Mouse (Mus musculus): ENCODE measurements around the gene Atp5c1.

The Atp5c1 gene

DNA sequence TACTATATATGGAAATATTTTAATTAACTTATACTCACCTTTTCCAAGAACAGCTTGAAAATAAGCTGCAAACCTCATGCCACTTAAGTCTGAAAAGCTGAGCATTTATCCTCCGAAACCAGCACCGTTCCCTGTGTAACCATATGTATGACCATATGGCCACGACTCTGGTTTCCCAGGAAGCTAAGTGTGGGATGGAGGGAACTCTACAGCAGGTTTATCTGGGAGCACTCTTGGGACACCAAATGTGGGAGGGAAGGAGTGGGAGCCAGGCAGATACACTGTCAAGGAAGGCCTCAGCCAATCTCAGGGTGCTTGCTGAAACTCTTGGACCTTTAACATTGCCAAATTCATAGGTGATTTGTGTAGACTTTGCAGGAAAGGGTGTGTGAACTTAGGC, 29.4 kb downstream of the Atp5c1 start:
- DNase-seq (ENCODE audit: low spot score in 2 of 2), result peak; percentile 65 to 78

DNA sequence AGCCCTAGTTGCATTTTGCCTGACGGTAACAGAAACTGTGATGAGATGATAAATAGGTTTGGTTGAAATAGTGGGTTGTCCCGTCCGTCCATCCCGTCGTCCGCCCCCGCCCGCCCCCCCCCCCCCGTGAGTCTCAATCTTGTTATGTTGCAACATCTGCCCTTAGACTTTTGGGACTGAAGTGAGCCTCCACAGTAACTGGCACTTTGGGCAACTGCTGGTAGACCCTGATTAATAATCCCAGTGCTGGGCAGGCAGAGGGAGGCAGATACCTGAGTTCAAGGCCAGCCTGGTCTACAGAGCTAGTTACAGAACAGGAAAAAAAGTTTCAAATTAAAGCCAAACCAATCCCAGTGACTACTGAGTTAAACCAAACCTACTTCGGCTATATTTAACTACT, 30.9 kb downstream of the Atp5c1 start:
- no peak for DNase-seq (ENCODE audit: low spot score in 2 of 2)

DNA sequence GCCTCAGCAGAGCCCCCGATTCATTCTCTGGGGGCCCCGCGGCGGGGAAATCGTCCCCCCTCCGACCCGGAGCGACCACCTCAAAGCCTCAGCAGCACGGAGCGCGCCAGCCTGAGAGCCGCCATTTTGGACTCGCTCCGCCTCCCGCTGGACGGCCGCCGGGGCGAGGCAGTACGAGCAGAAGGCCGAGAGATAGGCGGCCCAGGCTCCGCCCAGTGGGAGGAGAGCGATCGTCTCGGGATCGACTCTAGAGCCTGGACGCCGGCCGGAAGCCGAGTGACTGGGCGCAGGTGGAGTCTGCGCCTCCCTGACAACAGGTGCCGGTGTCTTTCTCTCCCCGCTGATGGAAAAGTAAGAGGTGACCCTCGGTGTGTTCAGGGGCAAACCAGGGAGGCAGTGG, 31.8 kb downstream of the Atp5c1 start, which contains the start of gene Taf3:
TSS of gene Taf3 (minus strand) at position 136 of the 400 bp plus-strand sequence.
- DNase-seq (ENCODE audit: low spot score in 2 of 2), result peak; percentile 86 to 90

DNA sequence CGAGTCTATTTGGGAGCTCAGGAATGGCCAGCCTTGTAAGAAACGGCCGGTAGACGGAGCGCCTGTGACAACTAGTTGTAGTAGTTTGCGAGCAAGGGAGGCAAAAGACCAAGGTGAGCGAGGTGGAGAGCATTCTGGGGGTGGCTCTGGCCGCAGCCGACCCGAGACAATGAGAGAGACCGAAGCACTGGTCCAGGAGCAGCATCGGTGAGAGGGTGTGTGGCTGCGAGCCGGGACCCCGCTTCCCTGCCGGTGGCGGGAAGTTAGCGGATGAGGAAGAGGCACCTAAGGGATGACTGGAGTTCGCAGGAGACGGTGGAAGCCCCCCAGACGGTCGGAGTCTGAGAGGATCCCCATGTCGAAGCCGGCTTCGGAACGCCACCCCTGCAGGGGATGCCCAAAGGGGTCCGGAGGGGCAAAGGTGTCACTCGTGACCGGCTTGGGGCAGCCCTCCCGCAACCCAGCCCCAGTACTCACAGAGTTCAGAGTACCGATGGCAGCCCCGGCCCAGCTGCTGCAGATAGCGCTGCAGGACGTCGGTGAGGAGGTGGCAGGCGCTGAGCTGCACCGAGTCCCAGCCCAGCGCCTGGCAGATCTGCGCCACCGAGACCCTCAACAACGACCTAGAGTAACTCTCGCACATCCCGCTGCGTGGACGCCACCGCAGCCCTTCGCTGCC, 32.4 kb downstream of the Atp5c1 start:
- DNase-seq (ENCODE audit: low spot score in 2 of 2), result peak in 1 of 2 experiments; percentile 18

DNA sequence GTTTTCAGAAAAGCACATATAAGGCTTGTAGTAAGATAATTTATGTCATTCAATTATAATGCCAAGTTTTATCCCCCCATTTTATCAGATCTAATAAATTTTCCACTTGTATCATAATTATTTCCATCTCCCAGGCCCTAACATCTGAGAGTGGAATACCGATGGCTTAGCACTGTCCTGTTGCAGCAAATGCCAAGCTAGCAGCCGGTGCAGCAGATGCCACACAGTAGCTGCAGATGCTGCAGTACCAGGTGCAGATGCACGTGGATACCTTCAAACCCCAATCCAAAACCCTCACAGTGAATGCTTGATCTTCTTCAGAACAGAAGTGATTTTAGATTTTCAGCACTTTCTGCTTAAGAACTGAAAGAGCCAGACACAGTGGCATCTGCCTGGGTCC, 45.3 kb downstream of the Atp5c1 start:
- no peak for DNase-seq (ENCODE audit: low spot score in 2 of 2)

DNA sequence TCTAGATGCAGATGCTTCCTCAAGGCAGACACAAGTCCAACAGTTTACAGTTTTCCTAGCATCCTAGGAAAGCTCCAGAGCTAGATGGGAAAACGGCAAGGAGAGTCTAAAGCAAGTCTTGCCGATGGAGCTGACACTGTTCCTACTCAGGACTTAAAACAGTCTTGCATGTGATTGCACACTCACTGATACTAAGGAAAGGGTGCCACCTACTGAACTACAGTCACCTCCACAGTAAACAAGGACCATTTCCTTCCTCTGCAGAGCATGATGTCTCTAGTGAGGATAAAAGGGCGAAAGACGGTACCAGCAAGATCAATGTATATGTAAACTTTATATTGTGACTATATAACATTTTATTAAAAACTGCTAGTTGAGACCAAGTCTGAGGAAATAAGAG, 46.6 kb downstream of the Atp5c1 start:
- DNase-seq (ENCODE audit: low spot score in 2 of 2), result no peak

DNA sequence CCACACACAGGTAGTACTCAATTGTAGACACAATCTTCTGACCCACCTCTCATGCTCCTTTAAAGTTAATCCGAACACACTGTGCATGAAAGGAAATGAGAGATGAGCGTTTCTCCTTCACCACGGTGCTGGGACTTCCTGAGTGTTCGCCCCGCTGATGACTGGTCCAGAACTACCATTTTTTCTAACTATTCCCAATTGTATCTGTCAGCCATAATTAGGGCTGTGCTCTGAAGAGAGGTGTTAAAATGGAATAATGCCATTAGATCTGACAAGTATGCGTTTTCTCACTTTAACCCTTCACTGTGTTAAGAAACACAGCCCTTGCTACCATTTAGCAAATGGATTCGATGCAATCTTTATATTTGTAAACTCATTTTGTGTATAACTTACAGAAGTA, 50.6 kb downstream of the Atp5c1 start:
- DNase-seq (ENCODE audit: low spot score in 2 of 2), result no peak

DNA sequence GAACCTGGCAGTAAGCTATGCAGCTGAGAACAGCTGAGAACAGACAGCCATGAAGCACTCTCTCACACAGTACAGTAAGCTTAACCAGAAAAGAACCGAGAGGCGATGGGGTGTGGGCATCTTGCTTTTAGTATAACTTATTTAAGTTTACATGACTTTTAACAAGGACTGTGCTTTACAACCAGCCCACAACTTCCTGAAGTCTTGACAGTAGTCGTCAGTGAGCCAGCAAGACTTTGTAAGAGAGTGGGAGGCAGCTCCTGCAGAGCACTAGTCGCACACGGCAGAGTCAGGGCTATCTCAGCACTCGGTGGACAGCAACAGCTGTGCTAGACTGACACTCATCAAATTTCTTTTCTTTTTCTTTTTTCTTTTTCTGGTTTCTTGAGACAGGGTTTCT, 56.0 kb downstream of the Atp5c1 start:
- peak in 1 of 2 experiments; percentile 49 for DNase-seq (ENCODE audit: low spot score in 2 of 2)

DNA sequence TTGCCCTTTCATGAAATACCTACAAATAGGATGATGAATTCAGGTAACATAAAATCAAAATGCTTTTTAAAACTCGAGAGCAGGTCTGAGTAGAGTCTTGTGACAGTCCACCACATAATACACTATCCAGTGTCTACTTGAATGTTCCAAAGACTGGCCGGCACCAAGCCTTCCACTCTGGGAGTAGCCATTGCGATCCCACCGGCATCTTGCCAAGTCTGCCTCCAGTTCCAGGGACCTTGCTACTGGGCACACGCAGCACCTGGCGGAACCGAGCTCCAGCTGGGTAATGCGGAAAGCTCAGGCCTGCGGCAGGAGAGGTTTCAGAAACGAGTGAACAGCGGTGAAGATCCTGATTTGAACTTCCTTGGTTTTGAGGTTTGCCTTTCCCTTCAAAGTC, 59.0 kb downstream of the Atp5c1 start:
- no peak for DNase-seq (ENCODE audit: low spot score in 2 of 2)

DNA sequence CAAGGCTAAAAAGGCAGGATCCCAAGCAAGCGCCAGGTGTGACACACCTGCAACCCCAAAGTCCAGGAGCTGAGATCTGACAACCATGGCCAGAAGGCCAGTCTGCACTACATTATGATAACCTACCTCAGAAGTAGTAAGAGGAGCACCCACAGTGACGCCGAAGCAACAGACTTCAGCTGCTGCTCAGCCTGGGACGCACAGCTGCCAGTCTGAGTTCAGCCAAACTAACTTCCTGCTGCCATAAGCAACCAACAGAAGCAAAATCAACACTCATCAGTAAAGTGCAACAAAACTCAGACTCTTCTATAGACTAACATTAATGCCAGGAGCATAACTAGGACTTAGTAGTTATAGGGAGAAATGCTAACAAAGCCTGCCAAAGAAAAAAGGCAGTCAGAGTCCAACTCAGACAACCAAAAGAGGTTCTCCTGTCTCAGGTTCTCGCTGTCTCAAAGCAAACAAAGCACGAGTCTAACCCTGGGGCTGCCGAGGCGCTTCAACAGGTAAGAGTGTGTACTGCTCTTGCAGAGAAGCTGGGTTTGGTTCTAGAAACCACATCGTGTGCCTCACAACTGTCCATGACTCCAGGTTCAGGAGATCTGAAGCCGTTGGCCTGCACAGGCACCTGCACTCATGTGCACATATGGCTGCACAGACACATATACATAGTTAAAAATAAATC, 65.2 kb downstream of the Atp5c1 start:
- no peak for DNase-seq (ENCODE audit: low spot score in 2 of 2)

DNA sequence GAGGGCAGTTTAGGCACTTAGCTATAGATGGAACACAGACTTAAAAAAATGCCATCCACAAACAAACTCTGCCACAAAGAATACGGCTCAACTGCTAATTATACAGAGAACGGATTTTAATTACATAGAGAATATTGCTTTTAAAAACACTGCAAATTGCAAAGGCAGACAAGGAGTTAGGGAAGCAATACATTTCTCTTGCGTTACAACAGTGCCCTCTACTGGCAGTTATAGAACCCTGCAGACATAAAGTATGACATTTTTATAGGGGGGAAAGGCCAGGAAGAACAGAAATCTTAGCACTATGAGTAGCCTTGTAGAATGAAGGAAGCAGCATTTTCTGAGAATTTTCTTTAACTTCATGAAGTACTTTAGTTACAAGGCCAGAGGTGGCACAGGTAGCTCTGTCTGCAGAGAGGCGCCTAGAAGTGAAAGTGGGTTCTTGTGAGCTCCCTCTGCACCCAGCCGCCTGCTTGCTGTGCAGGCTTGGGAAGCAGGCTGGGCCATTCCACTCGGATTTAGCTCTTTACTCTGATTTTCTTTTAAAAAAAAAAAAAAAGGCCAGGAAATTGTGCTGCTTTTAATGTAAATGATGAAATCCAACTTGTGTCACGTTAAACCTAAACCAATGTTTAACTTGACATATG, 69.9 kb downstream of the Atp5c1 start:
- DNase-seq (ENCODE audit: low spot score in 2 of 2), result no peak

DNA sequence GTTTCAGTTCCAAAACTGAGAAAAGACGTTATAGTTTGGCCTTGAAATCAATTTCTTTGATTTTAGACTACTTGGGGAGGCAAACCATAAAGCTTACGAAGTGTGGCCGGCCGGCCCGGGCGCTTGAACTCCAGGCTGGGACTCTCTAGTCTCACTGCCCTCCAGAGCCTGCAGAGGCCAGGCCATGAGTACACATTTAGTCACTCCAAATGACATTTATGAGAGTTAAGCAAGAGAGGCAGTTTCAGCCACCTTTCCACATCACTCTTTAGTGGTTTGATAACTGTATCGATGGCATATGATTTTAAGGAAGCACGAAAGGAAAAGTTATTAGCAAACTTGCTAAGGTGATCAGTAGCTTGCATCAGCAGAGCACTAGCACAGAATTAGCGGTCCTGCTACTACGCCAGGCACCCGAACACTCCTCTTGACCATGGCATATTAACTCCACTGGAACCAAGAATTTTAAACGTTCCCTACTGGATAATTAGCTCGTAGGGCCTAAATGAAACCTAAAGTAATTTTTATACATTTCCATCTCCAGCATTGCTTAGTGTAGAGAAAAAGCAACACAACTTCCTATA, 70.5 kb downstream of the Atp5c1 start:
- no peak for DNase-seq (ENCODE audit: low spot score in 2 of 2)

DNA sequence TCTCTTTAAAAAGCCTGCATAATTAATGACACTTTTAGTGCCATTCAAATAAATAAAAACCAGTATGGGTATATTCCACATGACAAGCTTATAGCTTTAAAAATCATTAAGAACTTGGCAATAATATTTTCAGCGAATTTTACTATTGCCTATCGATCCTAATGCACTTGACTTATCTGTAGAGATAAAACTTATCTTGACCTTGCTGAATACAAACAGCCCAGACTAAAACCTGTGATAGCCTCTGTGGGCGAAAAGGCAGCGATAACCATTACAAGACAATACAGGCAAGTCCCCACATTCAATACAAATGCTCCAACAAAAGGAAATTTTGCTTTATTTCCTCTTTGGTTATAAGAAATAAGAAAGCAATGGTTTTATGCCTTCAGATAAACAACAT, 71.7 kb downstream of the Atp5c1 start:
- DNase-seq (ENCODE audit: low spot score in 2 of 2), result no peak
